ENCODE assay signal across 10 mouse cellular contexts in the genomic region with DNA sequence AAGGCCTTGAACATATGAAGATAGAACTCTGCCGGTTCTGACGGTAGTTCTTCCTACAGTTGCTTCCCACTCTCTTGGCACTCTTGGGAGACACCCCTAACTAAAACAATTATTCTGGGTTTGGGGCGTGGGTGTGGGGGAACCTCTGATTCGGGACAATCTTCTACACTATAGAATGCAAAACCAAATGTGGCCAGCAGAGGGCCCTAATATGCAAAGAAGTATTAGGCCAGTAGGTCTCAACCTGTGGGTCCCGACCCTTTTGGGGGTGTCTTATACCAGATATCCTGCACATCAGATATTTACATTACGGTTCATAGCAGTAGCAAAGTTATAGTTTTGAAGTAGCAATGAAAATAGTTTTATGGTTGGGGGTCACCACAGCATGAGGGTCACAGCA. TPM values are rescaled to one million over a fixed set of nuclear protein-coding genes. Genes with fewer than 3 reads are reported as not detected.
A peak's percentile ranks its signal among the peaks of the same experiment; 100 is the strongest.
DNase-seq lines count a peak whose midpoint lies in the region; ATAC-seq and TF ChIP-seq lines count a peak whose summit lies in the region.
"Had no signal": no experiment of that assay in that cellular context is flagged by ENCODE, and none has a peak within 500 bp of the region (broad histone marks: within the 10 kb centered on the region; RNA-seq: fewer than 3 reads in every experiment).

No protein-coding gene starts in this region.

- no peak for TF ChIP-seq EP300 in CH12.LX (IDR thresholded peaks at IDR 0.05; ENCODE audit: low read length)

- no peak for ATAC-seq in inflammation-experienced regulatory T-cells, adult 6 months

- H3K4me3 ChIP-seq in CH12.LX (replicated peaks in 1 of 3; ENCODE audit: low read depth in 2 of 3, low read length in 2 of 3, poor library complexity in 1 of 3): no peak overlapping the region
- no peak overlapping the region for H3K4me3 ChIP-seq in lung, adult 2 months (replicated peaks; ENCODE audit: extremely low read depth, low read depth, low read length)
- H3K4me3 ChIP-seq: erythroblast, embryonic 14.5 days had no signal

- in situ Hi-C loops in CH12.LX (cut with MboI; ENCODE audit: low pct_ligation_motif_present, low pct_unique_long_range_greater_than_20kb, low sequenced_read_pairs): no loop called here

- WGBS in lung, adult 2 months: 81% methylated on average over 6 of the region's 6 CpGs

- no peaks in the 10 kb centered on the region for H3K36me3 ChIP-seq in CH12.LX (replicated peaks in 1 of 2; ENCODE audit: control insufficient read depth in 1 of 2, insufficient read depth in 1 of 2, low read length in 1 of 2)

- no peak for TF ChIP-seq POLR2A in CH12.LX (IDR thresholded peaks at IDR 0.05; ENCODE audit: low read depth, low read length)
- TF ChIP-seq POLR2A in lung, adult 2 months (IDR thresholded peaks at IDR 0.05; ENCODE audit: borderline replicate concordance, extremely low read depth, low read depth, low read length): no peak

- no peaks in the 10 kb centered on the region for H3K4me1 ChIP-seq in CH12.LX (ENCODE audit: control insufficient read depth in 1 of 2, insufficient read depth in 2 of 2)
- no peaks in the 10 kb centered on the region for H3K4me1 ChIP-seq in lung, adult 2 months (ENCODE audit: control insufficient read depth, insufficient read depth, low read length)

- DNase-seq in kidney, adult 18-20 months: peak; percentile 47
- DNase-seq in kidney, adult 11 months: no peak
- peak; percentile 13 for DNase-seq in 416B (ENCODE audit: low read depth)
- DNase-seq in CH12.LX (ENCODE audit: extremely low read depth): peak; percentile 24
- DNase-seq in lung, adult 2 months: peak; percentile 21
- no peak for DNase-seq in frontal cortex, postnatal 36 days (ENCODE audit: low spot score in 2 of 2)

- no peaks in the 10 kb centered on the region for H3K79me2 ChIP-seq in CH12.LX (replicated peaks; ENCODE audit: control insufficient read depth, extremely low read depth, insufficient read depth, poor library complexity, severe bottlenecking)

- dilution Hi-C loops in CH12.LX (cut with MboI; ENCODE audit: extremely low pct_ligation_motif_present, extremely low pct_unique_long_range_greater_than_20kb, low sequenced_read_pairs): no loop called here

- H3K27ac ChIP-seq in CH12.LX (ENCODE audit: insufficient read depth, low read depth): no peak overlapping the region

- no peaks in the 10 kb centered on the region for H3K27me3 ChIP-seq in CH12.LX (replicated peaks)

- TF ChIP-seq CTCF in CH12.LX (conservative IDR thresholded peaks at IDR 0.05 in 1 of 2, IDR thresholded peaks at IDR 0.05 in 1 of 2; ENCODE audit: low read depth in 2 of 2, low read length in 2 of 2): peak in 1 of 2 experiments; percentile 62; a peak in 3 of 4 replicates
- no peak for TF ChIP-seq CTCF in lung, adult 2 months (IDR thresholded peaks at IDR 0.05; ENCODE audit: insufficient read depth, low read length)

- TF ChIP-seq RAD21 in CH12.LX (IDR thresholded peaks at IDR 0.05; ENCODE audit: low read depth, low read length): peak; percentile 11

- peaks cover 2% of the 10 kb centered on the region for H3K9me3 ChIP-seq in CH12.LX (replicated peaks; ENCODE audit: low read length)

- no peak overlapping the region for H3K9ac ChIP-seq in CH12.LX (ENCODE audit: insufficient read depth, low read depth)

- no peak overlapping the region for H3K4me2 ChIP-seq in CH12.LX (ENCODE audit: insufficient read depth, low read depth, poor library complexity, severe bottlenecking)

TF ChIP-seq in CH12.LX, 34 proteins besides CTCF, POLR2A, EP300 and RAD21:
- TF ChIP-seq SMC3 (IDR thresholded peaks at IDR 0.05; ENCODE audit: low read depth, low read length) (peak; percentile 55), PAX5 (IDR thresholded peaks at IDR 0.05; ENCODE audit: low read length) (no peak), SIN3A (IDR thresholded peaks at IDR 0.05; ENCODE audit: low read length) (no peak), ZNF384 (IDR thresholded peaks at IDR 0.05; ENCODE audit: low read depth, low read length) (no peak)

RNA-seq across cellular contexts. Expression of a gene that starts 13.8 kb away (rescaled TPM):
- total RNA-seq in CH12.LX (2012; rRNA removed): not detected in 2 replicates
- total RNA-seq in CH12.LX (2014; rRNA removed): not detected in 2 replicates
- not detected in 2 replicates for polyA plus RNA-seq in CH12.LX (2012; ENCODE audit: insufficient read length, low read depth)
- 12.0 and 18.9 TPM in 2 replicates for polyA plus RNA-seq in lung, adult 2 months (2012; rRNA removed)
- not detected for polyA plus RNA-seq in inflammation-experienced regulatory T-cells, adult 6 months (2017; shearing (Covaris generic))
- polyA plus RNA-seq: erythroblast, embryonic 14.5 days had no signal

RNA-seq across cellular contexts. Expression of a gene that starts 29.4 kb away (rescaled TPM):
- total RNA-seq in CH12.LX (2012; rRNA removed) (not detected in 2 replicates), CH12.LX (2014; rRNA removed) (not detected in 2 replicates)
- polyA plus RNA-seq in CH12.LX (2012; ENCODE audit: insufficient read length, low read depth): not detected in 2 replicates
- polyA plus RNA-seq in lung, adult 2 months (2012; rRNA removed): 4.3 and 4.8 TPM in 2 replicates
- not detected for polyA plus RNA-seq in inflammation-experienced regulatory T-cells, adult 6 months (2017; shearing (Covaris generic))
- polyA plus RNA-seq: erythroblast, embryonic 14.5 days; limb, embryonic 11.5 days had no signal

RNA-seq across cellular contexts. Expression of a gene that starts 39.5 kb away (rescaled TPM):
- not detected in 2 replicates for total RNA-seq in CH12.LX (2012; rRNA removed)
- not detected in 2 replicates for total RNA-seq in CH12.LX (2014; rRNA removed)
- not detected in 2 replicates for polyA plus RNA-seq in CH12.LX (2012; ENCODE audit: insufficient read length, low read depth)
- not detected in 2 replicates for polyA plus RNA-seq in lung, adult 2 months (2012; rRNA removed)
- polyA plus RNA-seq in inflammation-experienced regulatory T-cells, adult 6 months (2017; shearing (Covaris generic)): not detected
- polyA plus RNA-seq: erythroblast, embryonic 14.5 days; heart, postnatal 0 days; limb, embryonic 11.5 days had no signal

RNA-seq across cellular contexts. Expression of a gene that starts 57.7 kb away (rescaled TPM):
- not detected in 2 replicates for total RNA-seq in CH12.LX (2012; rRNA removed)
- not detected in 2 replicates for total RNA-seq in CH12.LX (2014; rRNA removed)
- polyA plus RNA-seq in CH12.LX (2012; ENCODE audit: insufficient read length, low read depth): not detected in 2 replicates
- polyA plus RNA-seq in lung, adult 2 months (2012; rRNA removed): 0.27 TPM in 1 of 2 replicates, not detected in the other
- not detected for polyA plus RNA-seq in inflammation-experienced regulatory T-cells, adult 6 months (2017; shearing (Covaris generic))
- polyA plus RNA-seq: erythroblast, embryonic 14.5 days; heart, postnatal 0 days; limb, embryonic 11.5 days had no signal

Comparison
In these comparisons a context has a peak if more than half of its experiments do, and no peak if none do; other contexts are left out.
1. DNase-seq: peak in kidney, adult 18-20 months (single experiment), 416B (single experiment), CH12.LX (single experiment) and lung, adult 2 months (single experiment); none in kidney, adult 11 months (single experiment) and frontal cortex, postnatal 36 days (0 of 2).
2. RNA of a gene that starts 13.8 kb away (polyA plus RNA-seq): 12.0 to 18.9 TPM in lung, adult 2 months; not detected in CH12.LX and not detected in inflammation-experienced regulatory T-cells, adult 6 months; every median in the first group is over 10 times any median in the second.